Mouse (Mus musculus) left cerebral cortex, adult 9 months (tissue): ENCODE data around the gene Pold4.

Experiments
- DNase-seq, 2 experiments: peaks; one replicate each; pipeline ENCODE4 v3.0.0; 2022; ENCODE audit warnings: low spot score in 2 of 2

The Pold4 gene

DNA sequence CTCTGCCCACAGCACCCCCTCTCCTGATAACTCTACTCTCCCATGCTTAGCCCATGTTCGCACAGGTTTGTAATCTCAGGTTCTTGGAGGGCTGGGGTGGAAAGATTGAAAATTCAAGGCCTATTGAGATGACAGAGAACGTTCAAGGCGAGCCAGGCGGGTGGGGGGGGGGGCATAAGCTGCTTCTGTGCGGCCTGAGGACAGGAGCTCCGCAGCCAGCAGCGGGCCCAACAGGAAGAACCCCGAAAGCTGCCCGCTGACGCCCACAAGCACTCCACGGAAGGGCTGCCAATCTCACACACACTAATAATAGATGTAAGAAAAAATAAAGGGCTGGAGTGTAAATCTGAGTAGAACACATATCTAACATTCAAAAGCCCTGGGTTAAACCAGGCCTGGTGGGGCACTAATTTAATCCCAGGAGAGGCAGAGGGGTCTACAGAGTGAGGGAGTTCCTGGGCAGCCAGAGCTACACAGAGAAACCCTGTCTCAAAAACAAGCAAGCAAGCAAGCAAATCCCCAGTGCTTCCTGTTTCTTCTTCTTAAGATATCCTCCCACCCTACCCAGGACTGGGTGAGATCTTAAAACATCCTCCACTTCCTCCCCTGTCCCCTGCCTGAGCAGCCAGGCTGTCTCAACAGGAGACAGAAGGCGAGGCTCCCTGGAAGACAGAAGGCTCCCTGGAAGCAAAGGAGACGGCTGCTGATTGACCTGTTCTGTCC lies 27.9 kb upstream of the Pold4 start:
- peak in 1 of 2 experiments; percentile 39 for DNase-seq

DNA sequence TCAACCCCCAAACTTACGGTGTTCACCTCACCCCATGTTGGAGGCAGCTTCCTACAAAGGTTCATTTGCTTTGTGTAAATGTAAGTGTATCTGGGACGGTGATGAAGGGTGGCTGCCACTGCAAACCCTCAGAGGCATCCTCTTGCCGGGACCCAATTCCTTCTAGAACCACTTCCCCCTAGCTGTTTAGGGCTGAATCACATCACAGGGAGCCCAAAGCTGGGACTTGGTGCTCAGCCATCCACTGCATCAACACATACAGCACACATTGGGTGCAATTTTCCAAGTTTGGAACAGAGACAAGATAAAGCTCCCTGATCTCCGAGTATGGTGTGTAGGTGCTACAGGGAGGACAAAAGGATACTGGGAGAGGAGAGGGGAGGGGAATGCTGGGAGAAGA lies 26.8 kb upstream of the Pold4 start:
- DNase-seq, result no peak

DNA sequence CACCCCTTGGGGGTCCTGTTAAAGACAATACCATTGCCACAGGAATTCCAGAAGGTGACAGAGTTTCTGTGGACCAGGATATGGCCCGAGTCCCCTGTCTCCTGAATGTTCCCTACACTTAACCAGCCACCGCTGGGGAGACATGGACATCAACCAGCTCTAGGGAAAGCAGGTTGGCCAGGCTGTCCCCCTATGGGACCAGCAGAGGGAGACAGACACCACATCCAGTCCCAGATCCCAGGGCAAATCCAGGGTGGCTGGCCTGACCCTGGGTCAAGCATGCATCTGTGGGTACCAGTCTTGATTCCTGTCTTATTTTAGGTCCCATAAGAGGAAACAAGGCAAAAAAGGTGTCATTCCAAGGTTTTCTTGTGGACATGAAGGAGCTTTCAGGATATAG lies 24.7 kb upstream of the Pold4 start:
- DNase-seq, result peak in 1 of 2 experiments; percentile 72

DNA sequence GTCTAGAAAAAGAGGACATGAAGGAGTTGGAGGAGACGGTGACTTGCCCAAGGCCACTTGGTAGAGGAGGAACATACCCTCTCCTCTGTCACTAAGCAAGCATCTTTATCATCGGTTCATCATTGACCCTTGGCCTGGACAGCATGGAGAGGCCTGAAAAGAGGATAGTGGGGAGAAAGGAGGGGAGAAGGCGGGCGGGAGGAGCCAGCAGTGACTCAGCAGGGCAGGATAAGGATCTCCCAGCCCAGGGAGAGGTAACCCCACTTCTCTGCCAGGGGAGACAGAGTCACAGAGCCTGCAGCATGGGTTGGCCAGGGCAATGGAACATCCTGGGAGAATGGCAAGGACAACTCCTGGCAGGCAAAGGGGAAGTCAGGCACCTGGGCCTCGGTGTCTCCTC lies 23.1 kb upstream of the Pold4 start:
- DNase-seq, result no peak

DNA sequence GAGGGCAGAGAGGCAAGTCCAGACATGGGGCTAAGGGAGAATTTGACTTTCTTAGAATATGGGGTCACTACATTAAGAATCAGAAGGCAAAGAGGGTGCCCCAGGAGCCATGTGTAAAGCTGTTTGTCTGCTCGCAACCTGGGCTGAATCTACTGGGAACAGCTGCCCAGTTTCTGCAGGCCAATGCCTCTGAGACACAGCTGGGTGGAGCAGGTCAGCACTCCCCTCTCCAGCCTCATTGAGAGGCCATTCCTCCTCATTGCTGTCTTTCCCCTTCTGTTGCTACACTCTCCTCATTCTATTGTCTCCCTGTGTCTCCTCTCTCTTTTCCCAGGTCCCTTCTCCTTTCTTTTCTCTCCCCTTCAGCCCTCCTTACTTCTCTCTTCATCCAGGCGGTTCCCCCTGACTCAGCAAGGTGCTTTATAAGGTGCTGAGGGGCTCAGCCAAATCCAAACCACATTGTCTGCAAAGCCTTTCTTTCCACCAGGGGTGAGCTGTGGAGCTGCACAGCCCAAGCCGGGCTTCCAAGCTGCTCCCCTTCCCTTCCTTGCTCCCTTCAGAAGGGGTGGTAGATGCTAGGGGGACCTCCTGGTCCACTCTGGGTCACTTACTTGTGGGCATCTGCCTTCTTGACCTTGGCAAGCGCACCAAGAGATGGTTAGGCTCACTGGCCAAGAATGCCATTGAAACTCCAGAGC lies 19.7 kb upstream of the Pold4 start:
- DNase-seq, result no peak

DNA sequence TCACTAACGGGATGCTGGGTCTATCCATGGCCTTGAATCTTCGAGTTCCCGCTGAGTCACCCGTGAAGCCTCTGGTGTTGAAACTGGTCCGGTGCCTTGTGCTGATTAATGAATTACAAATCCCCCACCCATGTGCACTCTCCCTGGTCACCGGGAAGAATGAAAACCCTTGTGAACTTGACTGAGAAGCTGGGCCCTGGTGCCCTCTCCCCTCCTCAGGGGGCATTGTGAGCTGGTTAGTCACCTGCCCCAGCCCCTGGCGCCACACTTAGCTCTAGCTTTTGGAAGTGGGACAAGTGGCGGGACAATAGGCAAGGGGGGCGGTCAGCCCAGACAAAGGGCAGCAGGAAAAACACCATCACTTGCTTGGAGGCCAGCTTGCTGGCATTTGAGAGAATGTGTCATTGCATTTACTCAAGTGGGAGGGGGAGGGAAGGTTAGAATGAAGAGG lies 18.1 kb upstream of the Pold4 start:
- no peak for DNase-seq

DNA sequence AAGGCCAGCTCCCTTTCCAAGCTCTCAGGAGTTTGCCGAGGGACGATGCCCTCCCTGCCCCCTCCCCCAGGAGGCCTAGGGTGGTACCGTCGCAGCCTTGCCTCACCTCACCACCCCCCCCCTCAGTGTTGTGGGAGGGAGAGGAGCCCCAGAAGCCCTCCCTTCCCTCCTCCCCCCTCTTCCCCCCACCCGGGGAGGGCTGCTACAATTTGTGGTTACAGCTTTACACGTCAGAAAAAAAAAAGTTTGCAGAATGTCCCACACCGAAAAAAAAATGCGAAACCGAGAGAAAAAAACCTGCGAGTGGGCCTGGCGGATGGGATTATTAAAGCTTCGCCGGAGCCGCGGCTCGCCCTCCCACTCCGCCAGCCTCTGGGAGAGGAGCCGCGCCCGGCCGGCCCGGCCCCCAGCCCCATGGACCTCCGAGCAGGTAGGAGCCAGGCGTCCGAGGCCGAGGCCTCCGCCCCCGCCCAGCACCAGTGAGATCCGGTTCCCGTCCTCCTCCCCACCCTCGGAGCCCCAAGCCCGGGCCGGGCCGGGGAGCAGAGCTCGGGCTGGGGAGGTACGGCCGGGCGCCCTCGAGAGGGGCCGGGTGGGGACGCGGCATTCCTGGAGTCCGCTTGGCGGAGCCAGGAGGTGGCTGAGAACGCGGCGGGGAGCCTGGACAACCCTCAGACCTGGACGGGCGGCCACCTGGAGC lies 17.5 kb upstream of the Pold4 start, which contains the start of the genes Clcf1 and AC109138.7:
Clcf1 (plus strand) TSS at position 168 of the 700 bp plus-strand sequence.
AC109138.7 (plus strand) TSS at position 287 of the 700 bp plus-strand sequence.
- DNase-seq, result no peak

DNA sequence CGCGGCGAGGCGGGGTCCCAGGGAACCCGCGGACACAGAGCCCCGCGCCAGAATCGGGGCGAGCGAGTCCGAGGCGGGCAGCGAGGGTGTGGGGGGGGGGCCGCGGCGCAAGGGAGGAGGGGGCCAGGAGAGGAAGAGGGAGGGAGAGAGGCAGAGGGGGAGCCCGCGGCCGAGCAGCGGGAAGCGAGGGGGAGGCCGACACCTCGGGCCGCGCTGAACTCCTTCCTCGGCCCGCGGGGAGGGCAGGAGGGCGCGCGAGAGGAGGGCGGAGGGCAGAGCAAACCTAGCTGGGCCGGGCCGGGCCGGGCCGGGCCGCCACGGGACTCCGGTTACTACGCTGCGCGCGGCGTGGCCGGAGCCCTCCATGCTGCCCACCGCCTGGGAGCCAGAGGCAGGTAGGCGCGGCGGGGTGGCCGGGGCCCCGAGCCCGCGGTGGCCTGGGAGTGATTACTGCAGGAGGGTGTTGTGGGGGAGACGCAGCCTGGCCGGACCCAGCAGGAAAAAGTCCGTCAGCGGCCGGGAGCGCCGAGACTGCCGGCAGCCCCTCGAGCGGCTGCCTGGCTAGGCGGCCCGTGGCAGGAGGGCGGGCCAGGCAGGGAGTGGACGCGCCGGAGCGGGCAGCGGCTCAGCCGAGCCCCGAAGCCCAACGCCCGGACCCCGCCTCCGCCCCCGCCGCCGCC lies 16.8 kb upstream of the Pold4 start:
- no peak for DNase-seq

DNA sequence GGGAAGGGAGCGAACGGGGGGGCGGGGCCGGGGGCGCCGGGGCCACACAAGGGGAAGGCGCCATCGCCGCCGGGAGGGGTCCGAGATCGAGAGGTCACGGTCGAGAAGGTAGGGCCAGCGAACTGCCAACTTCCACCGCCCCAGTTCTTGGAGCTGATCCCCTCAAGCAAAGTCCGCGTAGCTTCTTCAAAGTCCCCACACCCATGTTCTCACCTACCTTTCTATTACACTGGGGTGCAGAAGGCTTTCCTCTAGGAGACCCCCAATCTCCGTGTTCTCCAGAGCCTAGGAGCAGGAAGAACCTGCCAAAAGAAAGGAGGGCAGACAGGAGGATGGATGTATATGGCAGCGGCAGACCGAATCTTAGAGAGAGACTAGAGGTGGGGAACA lies 16.3 kb upstream of the Pold4 start:
- no peak for DNase-seq

DNA sequence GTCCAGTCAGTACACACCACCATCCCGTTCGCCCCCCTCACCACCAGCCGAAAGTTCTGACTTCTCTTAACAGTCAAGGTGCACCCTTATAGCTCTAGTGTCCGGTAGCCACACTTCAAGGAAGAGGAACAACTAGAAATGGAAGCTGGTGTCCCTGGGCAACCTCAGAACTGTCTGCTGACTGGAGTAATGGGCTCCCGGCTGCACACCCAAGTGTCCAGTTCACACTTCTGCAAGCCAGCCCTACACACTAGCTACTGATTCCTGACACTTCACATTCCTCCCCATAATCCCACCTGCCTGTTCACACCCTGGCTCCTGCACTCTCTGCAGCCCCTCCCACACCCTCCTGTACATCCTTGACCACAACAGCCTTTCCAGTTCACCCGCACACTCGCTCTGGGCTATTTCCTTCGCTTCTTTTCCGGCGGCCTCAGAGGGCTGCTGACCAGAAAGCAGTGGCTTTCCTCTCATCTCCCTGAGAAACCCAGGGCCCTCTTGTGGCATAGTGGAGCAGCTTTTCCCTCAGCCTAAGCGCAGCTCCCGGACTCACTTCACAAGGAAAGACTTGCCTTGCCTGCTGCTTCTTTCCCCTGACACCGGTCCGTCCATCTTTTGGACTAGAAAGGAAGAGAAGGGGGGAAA lies 15.5 kb upstream of the Pold4 start:
- DNase-seq, result no peak

DNA sequence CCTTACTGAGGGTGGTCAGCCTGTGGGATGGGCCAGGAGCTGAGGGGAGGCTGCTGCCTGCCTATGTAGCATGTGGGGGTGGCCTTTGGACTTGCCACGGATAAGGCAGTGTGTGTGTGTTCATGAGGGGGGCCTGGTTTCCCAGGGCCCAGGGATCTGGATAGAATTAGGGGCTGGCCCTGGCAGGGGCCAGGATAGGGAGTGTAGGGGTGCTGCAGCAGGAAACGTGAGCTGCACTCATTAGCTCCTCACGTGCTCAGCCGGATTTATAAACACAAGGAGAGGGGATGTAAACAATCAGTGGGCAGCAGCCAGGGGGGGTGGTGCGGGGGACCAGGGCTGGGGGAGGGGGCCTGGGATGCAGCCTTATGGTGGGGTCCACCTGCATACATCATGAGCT lies 14.6 kb upstream of the Pold4 start:
- no peak for DNase-seq

DNA sequence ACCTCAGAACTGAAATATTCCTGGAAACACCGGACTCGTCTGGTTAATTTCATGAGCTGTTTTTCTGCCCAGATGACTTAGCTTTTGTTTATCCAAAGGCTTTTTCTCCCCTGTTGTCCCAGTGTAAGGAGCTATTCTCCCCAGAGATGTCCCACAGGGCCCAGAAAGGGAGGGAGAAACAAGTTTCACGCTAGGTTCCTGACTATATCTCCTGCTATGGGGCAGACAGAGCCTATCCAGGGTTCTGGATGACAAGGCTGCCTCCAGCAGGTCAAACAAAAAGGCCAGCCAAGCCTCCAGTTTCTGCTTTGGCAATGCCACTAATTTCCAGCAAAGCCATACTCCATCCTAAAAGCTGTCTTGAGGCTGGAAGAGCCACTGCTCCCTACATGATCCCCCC lies 13.8 kb upstream of the Pold4 start:
- DNase-seq, result no peak

DNA sequence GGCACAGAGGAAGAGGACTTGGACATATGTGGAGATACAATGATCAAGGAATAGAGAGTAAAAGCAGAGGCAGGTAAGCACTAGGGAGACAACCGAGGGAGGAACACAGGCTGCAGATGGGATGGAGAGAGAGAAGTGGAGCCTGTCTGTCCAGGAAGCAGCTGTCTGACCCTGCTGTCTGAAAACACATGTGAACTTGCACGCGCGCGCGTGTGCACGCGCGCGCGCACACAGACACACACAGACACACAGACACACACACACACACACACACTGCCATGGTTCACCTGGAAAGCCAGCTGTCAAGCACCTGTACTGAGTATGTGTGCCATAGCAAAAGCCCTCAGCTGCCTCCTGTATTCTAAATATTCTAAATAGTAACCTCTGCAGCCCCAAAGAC lies 13.4 kb upstream of the Pold4 start:
- no peak for DNase-seq

DNA sequence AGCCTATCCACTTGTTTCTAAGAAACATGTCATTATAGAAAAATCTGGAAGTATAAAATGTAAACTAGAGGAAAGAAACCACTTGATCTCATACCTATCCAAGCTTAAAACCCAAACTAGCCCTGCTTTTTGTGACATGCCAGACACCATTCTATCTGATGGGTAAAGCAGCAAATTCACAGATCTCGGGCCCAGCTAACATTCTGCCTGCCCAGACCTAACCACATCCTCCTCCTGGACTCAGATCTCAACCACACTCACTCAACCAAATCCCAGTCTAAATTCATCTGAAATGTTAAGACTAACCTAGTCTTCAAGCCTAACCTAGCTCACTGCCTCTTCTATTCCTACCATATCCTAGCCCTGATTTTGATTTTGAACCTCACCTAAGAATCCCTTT lies 12.9 kb upstream of the Pold4 start:
- no peak for DNase-seq

DNA sequence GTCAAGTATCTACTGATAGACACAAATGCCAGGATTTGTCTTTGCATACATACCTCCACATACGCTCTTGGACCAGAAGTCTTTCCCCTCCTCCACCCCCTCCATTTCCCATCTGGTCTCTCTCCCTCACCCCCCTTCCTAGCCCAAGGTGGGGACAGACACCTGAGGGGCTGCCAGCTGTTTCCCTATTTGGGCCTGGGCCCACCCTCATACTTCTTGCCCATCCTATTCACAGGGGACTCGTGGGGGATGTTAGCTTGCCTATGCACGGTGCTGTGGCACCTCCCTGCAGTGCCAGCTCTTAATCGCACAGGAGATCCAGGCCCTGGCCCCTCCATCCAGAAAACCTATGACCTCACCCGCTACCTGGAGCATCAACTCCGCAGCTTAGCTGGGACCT lies 11.8 kb upstream of the Pold4 start:
- DNase-seq, result no peak

DNA sequence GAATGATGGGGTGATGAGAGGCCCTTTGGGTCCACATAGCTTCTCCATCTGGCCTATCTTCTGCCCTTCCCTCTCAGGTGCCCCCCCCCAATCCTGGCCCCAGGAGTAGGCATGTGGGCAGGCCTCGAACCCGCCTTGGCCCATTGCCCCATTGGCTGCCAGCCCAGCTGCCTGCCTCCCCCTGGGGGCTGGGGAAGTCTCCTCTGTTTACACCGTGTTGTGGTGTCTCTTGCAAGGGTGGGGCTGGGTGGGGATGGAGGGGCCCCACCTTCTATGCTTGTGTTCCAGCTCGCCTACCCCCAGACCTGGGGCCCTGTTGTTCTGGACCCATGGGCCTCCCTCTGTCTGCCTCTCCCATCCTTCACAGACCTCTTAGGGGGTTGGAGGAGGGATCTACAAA lies 11.3 kb upstream of the Pold4 start:
- DNase-seq, result no peak

DNA sequence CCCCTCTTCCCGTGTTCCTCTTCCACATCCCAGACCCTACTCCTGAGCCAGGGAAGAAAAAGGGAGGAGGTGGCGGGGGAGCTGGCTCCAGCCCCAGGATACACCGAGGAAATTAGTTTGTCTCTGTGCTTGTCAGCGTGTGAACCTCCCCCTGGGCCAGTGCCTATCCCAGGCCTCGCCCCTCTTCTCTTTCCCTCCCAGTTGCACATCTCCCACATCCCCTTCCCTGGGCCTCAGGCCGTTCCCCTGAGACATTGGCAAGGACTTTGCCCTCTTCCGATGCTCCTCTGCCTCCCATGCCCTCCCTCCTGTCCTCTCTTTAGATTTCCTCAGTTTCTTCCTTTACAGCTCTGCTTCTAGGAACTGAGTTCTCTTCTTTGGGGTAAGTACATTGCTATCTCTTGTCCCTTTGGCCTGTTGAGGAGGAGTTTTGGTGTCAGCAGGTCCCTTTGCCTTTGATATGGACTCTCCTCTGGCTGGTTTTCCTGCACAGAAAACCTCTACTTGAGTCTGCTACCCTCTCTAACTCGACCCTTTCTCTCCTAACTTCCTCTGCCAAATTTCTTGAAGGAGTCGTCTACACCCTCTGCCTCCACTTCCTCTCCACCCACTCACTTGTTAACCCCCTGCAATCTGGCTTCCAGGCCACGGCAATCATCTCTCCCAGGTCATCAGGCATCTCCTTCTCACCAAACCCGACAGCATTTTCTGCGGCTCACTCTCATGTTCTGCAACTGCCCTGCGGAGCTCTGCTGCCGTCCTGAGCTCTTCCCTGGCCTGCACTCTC lies 10.5 kb upstream of the Pold4 start:
- no peak for DNase-seq

DNA sequence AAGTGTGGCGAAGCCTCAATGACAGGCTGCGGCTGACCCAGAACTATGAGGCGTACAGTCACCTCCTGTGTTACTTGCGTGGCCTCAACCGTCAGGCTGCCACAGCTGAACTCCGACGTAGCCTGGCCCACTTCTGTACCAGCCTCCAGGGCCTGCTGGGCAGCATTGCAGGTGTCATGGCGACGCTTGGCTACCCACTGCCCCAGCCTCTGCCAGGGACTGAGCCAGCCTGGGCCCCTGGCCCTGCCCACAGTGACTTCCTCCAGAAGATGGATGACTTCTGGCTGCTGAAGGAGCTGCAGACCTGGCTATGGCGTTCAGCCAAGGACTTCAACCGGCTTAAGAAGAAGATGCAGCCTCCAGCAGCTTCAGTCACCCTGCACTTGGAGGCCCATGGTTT lies 9.5 kb upstream of the Pold4 start:
- no peak for DNase-seq

DNA sequence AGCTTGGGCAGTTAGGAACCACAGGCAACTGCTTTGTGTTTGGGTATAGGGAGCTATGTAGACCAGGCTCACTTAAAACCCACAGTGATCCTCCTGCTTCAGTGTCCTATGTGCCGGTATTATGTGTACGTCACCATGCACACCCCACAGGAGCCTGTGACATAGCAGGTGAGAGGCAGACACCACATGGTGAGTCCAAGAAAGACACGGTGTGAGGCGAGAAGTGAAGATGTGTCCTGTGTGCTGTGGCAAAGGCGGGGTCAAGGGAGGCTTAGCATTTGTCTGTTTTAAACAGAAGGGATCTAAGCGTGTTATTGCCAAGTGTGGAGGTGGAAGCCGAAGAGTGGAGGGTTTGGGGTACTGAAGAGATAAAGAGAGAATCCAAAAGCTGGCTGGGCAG lies 4.9 kb upstream of the Pold4 start:
- no peak for DNase-seq

DNA sequence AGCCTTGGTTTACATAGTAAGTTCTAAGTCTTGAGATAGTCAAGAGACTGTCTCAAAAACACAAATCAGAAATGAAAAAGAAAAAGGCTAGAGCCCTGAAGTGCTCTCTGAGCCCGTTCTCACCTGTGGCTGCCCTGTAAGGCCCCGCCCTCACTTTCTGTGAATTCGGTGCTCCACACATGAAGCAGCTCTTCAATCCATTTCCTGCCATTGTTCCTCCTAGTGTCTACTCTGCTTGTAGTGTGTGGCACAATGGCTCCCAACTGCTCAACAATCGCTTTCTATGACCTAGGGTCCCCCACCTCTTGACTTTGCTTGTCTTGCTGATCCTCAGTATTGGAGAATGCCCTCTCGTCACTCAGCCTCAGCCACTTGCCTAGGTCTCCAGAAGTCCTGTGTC lies 4.3 kb upstream of the Pold4 start:
- DNase-seq, result no peak
